Mouse (Mus musculus): Measurements from ENCODE around the gene Gm7324.
"Not testable (repeated sequence)": the region's sequence is repeated elsewhere in the genome, so short reads cannot be mapped to it uniquely, and the experiment has no call there.

The Gm7324 gene

DNA sequence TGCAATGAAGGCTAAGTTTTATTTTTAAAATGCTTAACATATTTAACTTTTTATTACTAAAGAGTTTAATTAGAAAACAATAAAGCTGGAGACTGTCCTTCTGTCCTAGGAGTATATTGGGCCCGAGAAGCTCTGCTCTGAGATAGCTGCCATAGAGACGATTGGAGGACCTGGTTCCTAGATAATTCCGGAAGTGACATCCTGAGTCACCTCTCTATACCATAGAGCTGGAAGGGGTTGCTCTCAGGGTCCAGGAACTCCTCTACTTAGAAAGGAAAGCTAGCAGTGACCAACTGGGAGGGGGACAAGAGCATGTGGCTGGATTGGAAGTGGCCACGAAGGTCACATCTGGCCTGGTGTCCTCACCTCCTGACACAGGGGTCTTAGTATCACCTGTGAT, at the start of gene Gm7324:
Gene Gm7324 (plus strand): TSS at position 208 of the 400 bp plus-strand sequence.
- DNase-seq (ENCODE audit: extremely low read depth, low read depth): not testable (repeated sequence)

DNA sequence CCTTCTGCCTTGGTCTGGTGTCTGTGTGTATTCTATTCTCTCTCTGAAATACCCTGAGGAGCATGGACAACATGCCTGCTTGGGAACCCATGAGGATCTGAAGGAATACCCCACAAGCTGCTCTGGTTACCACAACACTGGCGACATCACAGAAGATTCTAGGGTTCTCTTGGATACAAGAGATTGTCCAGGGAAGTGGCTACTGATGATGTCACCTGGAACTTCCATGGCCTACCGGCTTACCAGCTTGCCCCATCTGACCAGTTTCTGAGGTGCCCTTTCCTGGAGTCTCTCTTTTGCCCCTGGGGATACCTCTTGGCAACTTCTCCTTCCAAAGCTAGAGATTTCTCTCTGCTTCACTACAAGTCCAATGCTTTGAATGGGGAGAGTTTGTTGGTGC, 20.5 kb upstream of the Gm7324 start, which contains the start of gene Gm8165:
Gene Gm8165 (minus strand): TSS at position 101 of the 400 bp plus-strand sequence.
- not testable (repeated sequence) for DNase-seq (ENCODE audit: extremely low read depth, low read depth)

DNA sequence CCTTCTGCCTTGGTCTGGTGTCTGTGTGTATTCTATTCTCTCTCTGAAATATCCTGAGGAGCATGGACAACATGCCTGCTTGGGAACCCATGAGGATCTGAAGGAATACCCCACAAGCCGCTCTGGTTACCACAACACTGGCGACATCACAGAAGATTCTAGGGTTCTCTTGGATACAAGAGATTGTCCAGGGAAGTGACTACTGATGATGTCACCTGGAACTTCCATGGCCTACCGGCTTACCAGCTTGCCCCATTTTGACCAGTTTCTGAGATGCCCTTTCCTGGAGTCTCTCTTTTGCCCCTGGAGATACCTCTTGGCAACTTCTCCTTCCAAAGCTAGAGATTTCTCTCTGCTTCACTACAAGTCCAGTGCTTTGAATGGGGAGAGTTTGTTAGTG, 29.8 kb downstream of the Gm7324 start, which contains the start of gene Gm16506:
Gene Gm16506 (minus strand): TSS at position 101 of the 400 bp plus-strand sequence.
- not testable (repeated sequence) for DNase-seq (ENCODE audit: extremely low read depth, low read depth)

DNA sequence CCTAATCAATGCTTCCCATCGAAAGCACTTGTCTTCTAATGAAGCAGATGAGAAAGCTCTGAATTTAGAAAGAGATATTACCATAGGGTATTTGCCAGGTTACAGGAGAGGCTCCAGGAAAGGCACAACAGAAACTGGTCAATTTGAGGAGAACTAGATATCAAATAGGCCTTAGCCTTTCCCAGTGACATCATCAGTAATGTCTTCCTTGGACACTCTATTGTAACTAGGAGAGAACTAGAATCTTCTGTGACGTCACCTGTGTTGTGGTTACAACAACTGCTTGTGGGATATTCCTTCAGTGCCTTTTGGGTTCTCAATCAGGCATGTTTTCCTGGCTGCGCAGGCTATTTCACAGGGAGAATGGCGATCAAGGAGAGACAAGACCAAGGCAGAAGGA, 49.9 kb downstream of the Gm7324 start, which contains the start of gene Gm6526:
Gene Gm6526 (plus strand): TSS at position 301 of the 400 bp plus-strand sequence.
- not testable (repeated sequence) for DNase-seq (ENCODE audit: extremely low read depth, low read depth)

All from MEL-GATA-1-ER (cell line).